Mouse (Mus musculus): ENCODE results near the gene Nacc2. TPM values are rescaled to one million over a fixed set of nuclear protein-coding genes. Genes with fewer than 3 reads are reported as not detected.

Nacc2 gene
- polyA plus RNA-seq, 1 experiment from 2014 or later, result 21.3 TPM

GRCm38 (mm10) chr2:26041163-26041810 is 81.7 kb downstream of the Nacc2 start:
- no peaks in the 10 kb centered on the region for H3K9me3 ChIP-seq
- H3K4me2 ChIP-seq, result no peak overlapping the region
- WGBS, result 66% methylated on average over 14 of the region's 14 CpGs
- no peak for ATAC-seq (ENCODE audit: low FRiP score, low read depth)
- no peak overlapping the region for H3K9ac ChIP-seq
- H3K27me3 ChIP-seq, result no peaks in the 10 kb centered on the region
- peaks cover 11% of the 10 kb centered on the region for H3K4me1 ChIP-seq (replicated peaks)
- no peak overlapping the region for H3K4me3 ChIP-seq
- no peak overlapping the region for H3K27ac ChIP-seq (replicated peaks)
- no peaks in the 10 kb centered on the region for H3K36me3 ChIP-seq

- H3K9me3 ChIP-seq, result no peaks in the 10 kb centered on the region
- peak; percentile 31; the same call in 1 of the 2 replicates for ATAC-seq (ENCODE audit: low FRiP score, low read depth)
Observed at GRCm38 (mm10) chr2:26039951-26040350, 83.1 kb downstream of the Nacc2 start.

GRCm38 (mm10) chr2:26037386-26037785 is 85.6 kb downstream of the Nacc2 start:
- H3K27me3 ChIP-seq, result no peaks in the 10 kb centered on the region
- H3K9me3 ChIP-seq, result no peaks in the 10 kb centered on the region
- 50% methylated on average over 6 of the region's 6 CpGs for WGBS
- no peak for ATAC-seq (ENCODE audit: low FRiP score, low read depth)
- H3K4me2 ChIP-seq, result no peak overlapping the region
- H3K4me1 ChIP-seq (replicated peaks), result peaks cover 14% of the 10 kb centered on the region
- no peak overlapping the region for H3K4me3 ChIP-seq
- H3K36me3 ChIP-seq, result no peaks in the 10 kb centered on the region
- no peak overlapping the region for H3K9ac ChIP-seq
- no peak overlapping the region for H3K27ac ChIP-seq (replicated peaks)

More at GRCm38 (mm10) chr2:26039951-26040350, 83.1 kb downstream of the Nacc2 start:
- H3K4me1 ChIP-seq (replicated peaks), result peaks cover 14% of the 10 kb centered on the region
- H3K27ac ChIP-seq (replicated peaks), result no peak overlapping the region
- no peaks in the 10 kb centered on the region for H3K36me3 ChIP-seq
- no peak overlapping the region for H3K4me2 ChIP-seq
- no peak overlapping the region for H3K9ac ChIP-seq
- 53% methylated on average over 14 of the region's 14 CpGs for WGBS
- no peak overlapping the region for H3K4me3 ChIP-seq
- H3K27me3 ChIP-seq, result no peaks in the 10 kb centered on the region

GRCm38 (mm10) chr2:26034344-26035050 is 88.5 kb downstream of the Nacc2 start:
- 75% methylated on average over 15 of the region's 15 CpGs for WGBS
- no peak overlapping the region for H3K4me2 ChIP-seq
- peaks cover 4% of the 10 kb centered on the region; the same call in 1 of the 2 replicates for H3K4me1 ChIP-seq (replicated peaks)
- no peaks in the 10 kb centered on the region for H3K9me3 ChIP-seq
- ATAC-seq (ENCODE audit: low FRiP score, low read depth), result no peak
- H3K4me3 ChIP-seq, result no peak overlapping the region
- H3K9ac ChIP-seq, result no peak overlapping the region
- no peaks in the 10 kb centered on the region for H3K36me3 ChIP-seq
- H3K27me3 ChIP-seq, result no peaks in the 10 kb centered on the region
- no peak overlapping the region for H3K27ac ChIP-seq (replicated peaks)

- H3K36me3 ChIP-seq, result no peaks in the 10 kb centered on the region
- H3K27me3 ChIP-seq, result no peaks in the 10 kb centered on the region
- no peak overlapping the region for H3K9ac ChIP-seq
- H3K4me2 ChIP-seq, result no peak overlapping the region
- H3K4me1 ChIP-seq (replicated peaks), result peaks cover 2% of the 10 kb centered on the region; the same call in 1 of the 2 replicates
- no peak overlapping the region for H3K4me3 ChIP-seq
- no peaks in the 10 kb centered on the region for H3K9me3 ChIP-seq
- H3K27ac ChIP-seq (replicated peaks), result no peak overlapping the region
- WGBS, result 53% methylated on average over 3 of the region's 3 CpGs
- no peak for ATAC-seq (ENCODE audit: low FRiP score, low read depth)
Observed at GRCm38 (mm10) chr2:26030288-26030687, 92.7 kb downstream of the Nacc2 start.

- 37% methylated on average over 4 of the region's 4 CpGs for WGBS
- no peaks in the 10 kb centered on the region for H3K9me3 ChIP-seq
- H3K4me1 ChIP-seq (replicated peaks), result peaks cover 21% of the 10 kb centered on the region
- no peak overlapping the region for H3K27ac ChIP-seq (replicated peaks)
- ATAC-seq (ENCODE audit: low FRiP score, low read depth), result no peak
- no peaks in the 10 kb centered on the region for H3K27me3 ChIP-seq
- no peak overlapping the region for H3K4me3 ChIP-seq
- H3K36me3 ChIP-seq, result no peaks in the 10 kb centered on the region
- H3K4me2 ChIP-seq, result no peak overlapping the region
- H3K9ac ChIP-seq, result no peak overlapping the region
Observed at GRCm38 (mm10) chr2:26024138-26025075, 98.6 kb downstream of the Nacc2 start.

GRCm38 (mm10) chr2:26022626-26023025 is 100.4 kb downstream of the Nacc2 start:
- WGBS, result 90% methylated on average over 1 of the region's 1 CpGs
- no peak for ATAC-seq (ENCODE audit: low FRiP score, low read depth)
- Histone ChIP-seq H3K9ac (no peak overlapping the region), H3K27me3 (no peaks in the 10 kb centered on the region), H3K27ac (replicated peaks) (no peak overlapping the region), H3K36me3 (no peaks in the 10 kb centered on the region), H3K4me3 (no peak overlapping the region), H3K4me2 (no peak overlapping the region), H3K9me3 (no peaks in the 10 kb centered on the region), H3K4me1 (replicated peaks) (peaks cover 35% of the 10 kb centered on the region)

- H3K4me2 ChIP-seq, result peak overlapping the region; percentile 78; the same call in 1 of the 2 replicates
- no peaks in the 10 kb centered on the region for H3K36me3 ChIP-seq
- no peaks in the 10 kb centered on the region for H3K27me3 ChIP-seq
- H3K27ac ChIP-seq (replicated peaks), result peak overlapping the region; percentile 34; the same call in 1 of the 2 replicates
- H3K9ac ChIP-seq, result no peak overlapping the region
- 86% methylated on average over 8 of the region's 8 CpGs for WGBS
- H3K4me3 ChIP-seq, result peak overlapping the region; percentile 70
- no peaks in the 10 kb centered on the region for H3K9me3 ChIP-seq
- ATAC-seq (ENCODE audit: low FRiP score, low read depth), result no peak
- H3K4me1 ChIP-seq (replicated peaks), result peaks cover 40% of the 10 kb centered on the region
Observed at GRCm38 (mm10) chr2:26022258-26022565, 100.8 kb downstream of the Nacc2 start.

GRCm38 (mm10) chr2:26021561-26022257 is 101.3 kb downstream of the Nacc2 start, which contains the start of gene Ubac1:
TSS of gene Ubac1 (minus strand) at chr2:26021747.
- Histone ChIP-seq H3K9ac (peak within 1 kb of the TSS; percentile 75), H3K27me3 (no peaks in the 10 kb centered on the region), H3K4me2 (peak within 1 kb of the TSS; percentile 78), H3K9me3 (no peaks in the 10 kb centered on the region), H3K27ac (replicated peaks) (peak within 1 kb of the TSS; percentile 88), H3K4me3 (peak within 1 kb of the TSS; percentile 70), H3K36me3 (no peaks in the 10 kb centered on the region), H3K4me1 (replicated peaks) (peaks cover 43% of the 10 kb centered on the region)
- WGBS, result 8% methylated on average over 37 of the region's 50 CpGs
- ATAC-seq (ENCODE audit: low FRiP score, low read depth), result peak; percentile 93

GRCm38 (mm10) chr2:26020714-26021560 is 102.1 kb downstream of the Nacc2 start:
- Histone ChIP-seq H3K4me1 (replicated peaks) (peaks cover 43% of the 10 kb centered on the region), H3K9ac (peak overlapping the region; percentile 75), H3K9me3 (no peaks in the 10 kb centered on the region), H3K27ac (replicated peaks) (peak overlapping the region; percentile 88), H3K27me3 (no peaks in the 10 kb centered on the region), H3K4me3 (peak overlapping the region; percentile 70), H3K36me3 (no peaks in the 10 kb centered on the region), H3K4me2 (peak overlapping the region; percentile 78)
- 2% methylated on average over 37 of the region's 38 CpGs for WGBS
- ATAC-seq (ENCODE audit: low FRiP score, low read depth), result peak; percentile 31
